Mouse (Mus musculus): ENCODE data around the gene Smg5. TPM values are rescaled to one million over a fixed set of nuclear protein-coding genes. Genes with fewer than 3 reads are reported as not detected.
A peak's percentile ranks its signal among the peaks of the same experiment; 100 is the strongest.

Gene Smg5
- polyA plus RNA-seq, 1 experiment: 105 TPM

DNA sequence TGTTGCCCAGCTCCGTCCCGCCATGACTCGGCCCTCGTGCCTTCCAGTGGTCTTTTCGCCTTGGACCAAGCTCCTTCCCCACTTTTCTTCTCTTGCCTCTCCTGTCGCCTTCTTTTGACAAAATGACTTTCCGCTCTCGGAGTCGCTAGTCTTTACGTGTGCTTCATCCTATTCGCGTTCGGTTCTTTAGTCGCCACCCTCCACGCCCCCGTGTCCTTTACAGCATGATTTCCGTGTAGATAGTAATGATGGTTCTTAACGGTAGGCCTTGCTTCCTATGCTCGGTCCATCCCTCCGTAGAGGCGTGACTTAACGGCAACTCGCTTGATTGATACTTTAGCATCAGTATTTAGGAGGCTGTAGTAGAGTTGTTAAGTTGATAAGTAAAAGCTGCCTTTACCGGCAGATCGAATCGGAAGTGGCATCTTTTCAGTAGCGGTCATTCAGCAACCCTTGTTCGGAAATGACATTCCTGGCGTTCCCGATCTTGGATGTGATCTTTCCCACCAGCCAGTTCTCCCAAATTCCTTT, 38.7 kb upstream of the Smg5 start:
- H3K27ac ChIP-seq (ENCODE audit: control insufficient read depth, insufficient read depth, low read depth, low read length): peak overlapping the region; percentile 100
- no peaks in the 10 kb centered on the region for H3K27me3 ChIP-seq (ENCODE audit: control insufficient read depth, insufficient read depth, low read length)
- TF ChIP-seq POLR2A (IDR thresholded peaks at IDR 0.05; ENCODE audit: control insufficient read depth, low read depth, low read length) (no peak), CTCF (IDR thresholded peaks at IDR 0.05; ENCODE audit: control insufficient read depth, insufficient read depth, insufficient replicate concordance, low read depth, low read length) (no peak)
- peaks cover 1% of the 10 kb centered on the region; the same call in 1 of the 2 replicates for H3K36me3 ChIP-seq (ENCODE audit: control insufficient read depth, insufficient read depth, low read length)
- H3K4me1 ChIP-seq (ENCODE audit: control insufficient read depth, insufficient read depth, low read length): peaks cover 3% of the 10 kb centered on the region
- peak overlapping the region; percentile 96 for H3K4me3 ChIP-seq (ENCODE audit: control insufficient read depth, low read depth, low read length)

DNA sequence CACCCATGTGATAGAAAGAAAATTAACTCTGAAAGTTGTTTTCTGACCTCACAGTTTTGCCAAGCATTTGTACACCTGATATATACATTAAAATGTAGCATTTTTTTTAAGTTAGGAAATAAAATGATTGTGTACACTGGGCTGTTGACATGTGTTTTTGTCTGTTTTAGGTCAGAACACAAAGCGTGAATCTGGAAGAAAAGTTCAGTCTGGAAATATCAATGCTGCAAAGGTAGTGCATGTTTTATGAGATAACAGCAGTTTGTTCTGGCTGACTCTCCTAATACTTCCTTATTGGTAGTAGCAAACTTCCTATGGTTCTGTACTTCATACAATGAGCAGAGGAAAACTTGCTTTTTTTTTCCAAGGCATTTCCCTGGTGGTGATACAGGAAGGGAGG, 36.9 kb upstream of the Smg5 start:
- no peak overlapping the region for H3K27ac ChIP-seq (ENCODE audit: control insufficient read depth, insufficient read depth, low read depth, low read length)
- H3K4me3 ChIP-seq (ENCODE audit: control insufficient read depth, low read depth, low read length): no peak overlapping the region
- TF ChIP-seq POLR2A (IDR thresholded peaks at IDR 0.05; ENCODE audit: control insufficient read depth, low read depth, low read length) (no peak), CTCF (IDR thresholded peaks at IDR 0.05; ENCODE audit: control insufficient read depth, insufficient read depth, insufficient replicate concordance, low read depth, low read length) (no peak)
- peaks cover 3% of the 10 kb centered on the region for H3K4me1 ChIP-seq (ENCODE audit: control insufficient read depth, insufficient read depth, low read length)
- no peaks in the 10 kb centered on the region for H3K27me3 ChIP-seq (ENCODE audit: control insufficient read depth, insufficient read depth, low read length)
- peaks cover 2% of the 10 kb centered on the region for H3K36me3 ChIP-seq (ENCODE audit: control insufficient read depth, insufficient read depth, low read length)

GRCm38 (mm10) chr3:88324951-88325405, 11.1 kb upstream of the Smg5 start, which contains the start of gene Glmp:
TSS of gene Glmp (plus strand) at chr3:88325023.
- peaks cover 7% of the 10 kb centered on the region for H3K4me1 ChIP-seq (ENCODE audit: control insufficient read depth, insufficient read depth, low read length)
- peak within 1 kb of the TSS; percentile 77 for H3K4me3 ChIP-seq (ENCODE audit: control insufficient read depth, low read depth, low read length)
- H3K27me3 ChIP-seq (ENCODE audit: control insufficient read depth, insufficient read depth, low read length): no peaks in the 10 kb centered on the region
- 0 out of 2 replicates have a peak, but pooled peaks have one; percentile 23 for TF ChIP-seq POLR2A (IDR thresholded peaks at IDR 0.05; ENCODE audit: control insufficient read depth, low read depth, low read length)
- no peak for TF ChIP-seq CTCF (IDR thresholded peaks at IDR 0.05; ENCODE audit: control insufficient read depth, insufficient read depth, insufficient replicate concordance, low read depth, low read length)
- no peak within 1 kb of the TSS for H3K27ac ChIP-seq (ENCODE audit: control insufficient read depth, insufficient read depth, low read depth, low read length)
- no peaks in the 10 kb centered on the region for H3K36me3 ChIP-seq (ENCODE audit: control insufficient read depth, insufficient read depth, low read length)

DNA sequence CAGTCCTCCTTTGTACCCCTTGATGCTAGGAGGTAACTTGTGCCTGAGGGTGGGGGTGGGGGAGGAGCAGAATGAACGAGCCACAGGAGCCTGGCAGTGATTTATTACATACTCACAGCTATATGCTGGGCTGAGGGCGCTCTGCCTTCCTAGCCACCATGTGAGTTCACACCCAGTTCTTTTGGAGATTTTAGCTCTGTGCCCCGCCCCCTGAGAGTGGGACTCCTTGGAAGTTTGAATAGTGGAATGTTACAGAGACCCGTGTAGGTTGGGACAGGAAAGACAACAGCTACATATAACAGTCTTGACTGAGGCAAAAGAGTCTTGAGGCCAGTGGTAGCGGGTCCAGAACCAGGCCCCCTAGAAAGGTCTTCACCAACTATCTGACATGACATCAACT, 7.1 kb upstream of the Smg5 start:
- no peak overlapping the region for H3K4me3 ChIP-seq (ENCODE audit: control insufficient read depth, low read depth, low read length)
- no peaks in the 10 kb centered on the region for H3K27me3 ChIP-seq (ENCODE audit: control insufficient read depth, insufficient read depth, low read length)
- no peak overlapping the region for H3K27ac ChIP-seq (ENCODE audit: control insufficient read depth, insufficient read depth, low read depth, low read length)
- no peaks in the 10 kb centered on the region for H3K36me3 ChIP-seq (ENCODE audit: control insufficient read depth, insufficient read depth, low read length)
- TF ChIP-seq CTCF (IDR thresholded peaks at IDR 0.05; ENCODE audit: control insufficient read depth, insufficient read depth, insufficient replicate concordance, low read depth, low read length): no peak
- TF ChIP-seq POLR2A (IDR thresholded peaks at IDR 0.05; ENCODE audit: control insufficient read depth, low read depth, low read length): no peak
- H3K4me1 ChIP-seq (ENCODE audit: control insufficient read depth, insufficient read depth, low read length): peaks cover 17% of the 10 kb centered on the region

DNA sequence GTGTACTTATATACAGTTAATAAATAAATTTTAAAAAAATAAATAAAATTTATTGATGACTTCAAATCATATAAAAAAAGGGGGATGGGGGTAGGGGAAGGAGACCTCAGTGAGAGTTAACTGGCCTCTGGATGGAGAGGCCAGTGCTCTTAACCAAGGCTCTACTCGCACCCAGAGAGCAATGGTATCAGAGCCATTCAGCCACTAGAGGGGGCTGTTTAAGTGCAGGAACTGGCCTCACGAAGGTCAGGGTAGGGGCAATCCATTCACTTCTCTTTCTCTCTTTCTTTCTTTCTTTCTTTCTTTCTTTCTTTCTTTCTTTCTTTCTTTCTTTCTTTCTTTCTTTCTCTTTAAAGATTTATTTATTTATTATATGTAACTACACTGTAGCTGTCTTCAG, 4.8 kb upstream of the Smg5 start:
- Histone ChIP-seq H3K4me1 (ENCODE audit: control insufficient read depth, insufficient read depth, low read length) (peaks cover 19% of the 10 kb centered on the region), H3K27ac (ENCODE audit: control insufficient read depth, insufficient read depth, low read depth, low read length) (no peak overlapping the region), H3K36me3 (ENCODE audit: control insufficient read depth, insufficient read depth, low read length) (no peaks in the 10 kb centered on the region), H3K27me3 (ENCODE audit: control insufficient read depth, insufficient read depth, low read length) (no peaks in the 10 kb centered on the region), H3K4me3 (ENCODE audit: control insufficient read depth, low read depth, low read length) (no peak overlapping the region)
- peak; percentile 58; the same call in 1 of the 2 replicates for TF ChIP-seq CTCF (IDR thresholded peaks at IDR 0.05; ENCODE audit: control insufficient read depth, insufficient read depth, insufficient replicate concordance, low read depth, low read length)
- no peak for TF ChIP-seq POLR2A (IDR thresholded peaks at IDR 0.05; ENCODE audit: control insufficient read depth, low read depth, low read length)

- no peak for TF ChIP-seq CTCF (IDR thresholded peaks at IDR 0.05; ENCODE audit: control insufficient read depth, insufficient read depth, insufficient replicate concordance, low read depth, low read length)
- H3K27ac ChIP-seq (ENCODE audit: control insufficient read depth, insufficient read depth, low read depth, low read length): no peak overlapping the region
- H3K4me3 ChIP-seq (ENCODE audit: control insufficient read depth, low read depth, low read length): no peak overlapping the region
- H3K36me3 ChIP-seq (ENCODE audit: control insufficient read depth, insufficient read depth, low read length): no peaks in the 10 kb centered on the region
- peaks cover 24% of the 10 kb centered on the region for H3K4me1 ChIP-seq (ENCODE audit: control insufficient read depth, insufficient read depth, low read length)
- H3K27me3 ChIP-seq (ENCODE audit: control insufficient read depth, insufficient read depth, low read length): no peaks in the 10 kb centered on the region
Measured at GRCm38 (mm10) chr3:88334029-88334658, 1.9 kb upstream of the Smg5 start.

- Histone ChIP-seq H3K4me1 (ENCODE audit: control insufficient read depth, insufficient read depth, low read length) (peaks cover 18% of the 10 kb centered on the region), H3K27me3 (ENCODE audit: control insufficient read depth, insufficient read depth, low read length) (no peaks in the 10 kb centered on the region), H3K4me3 (ENCODE audit: control insufficient read depth, low read depth, low read length) (peak overlapping the region; percentile 99; the same call in 1 of the 2 replicates), H3K36me3 (ENCODE audit: control insufficient read depth, insufficient read depth, low read length) (no peaks in the 10 kb centered on the region; the same call in 1 of the 2 replicates), H3K27ac (ENCODE audit: control insufficient read depth, insufficient read depth, low read depth, low read length) (no peak overlapping the region)
- TF ChIP-seq POLR2A (IDR thresholded peaks at IDR 0.05; ENCODE audit: control insufficient read depth, low read depth, low read length): no peak
- no peak for TF ChIP-seq CTCF (IDR thresholded peaks at IDR 0.05; ENCODE audit: control insufficient read depth, insufficient read depth, insufficient replicate concordance, low read depth, low read length)
Measured at GRCm38 (mm10) chr3:88334902-88335435, 1.1 kb upstream of the Smg5 start.

Data from testis, adult 2 months (tissue).